Mouse (Mus musculus) naive thymus-derived CD4-positive, alpha-beta T cell, adult 5 months (primary cell): ENCODE data around the gene Prox2. TPM values are rescaled to one million over a fixed set of nuclear protein-coding genes. Genes with fewer than 3 reads are reported as not detected.

Experiments used
- polyA plus RNA-seq: library from polyadenylated mRNA; unstranded; fragments of 100-300 nt; shearing (Covaris generic); gene quantifications from one replicate; pipeline ENCODE4 v1.2.1, GENCODE M21; 2017

Gene Prox2
- 3.9 TPM for polyA plus RNA-seq

DNA sequence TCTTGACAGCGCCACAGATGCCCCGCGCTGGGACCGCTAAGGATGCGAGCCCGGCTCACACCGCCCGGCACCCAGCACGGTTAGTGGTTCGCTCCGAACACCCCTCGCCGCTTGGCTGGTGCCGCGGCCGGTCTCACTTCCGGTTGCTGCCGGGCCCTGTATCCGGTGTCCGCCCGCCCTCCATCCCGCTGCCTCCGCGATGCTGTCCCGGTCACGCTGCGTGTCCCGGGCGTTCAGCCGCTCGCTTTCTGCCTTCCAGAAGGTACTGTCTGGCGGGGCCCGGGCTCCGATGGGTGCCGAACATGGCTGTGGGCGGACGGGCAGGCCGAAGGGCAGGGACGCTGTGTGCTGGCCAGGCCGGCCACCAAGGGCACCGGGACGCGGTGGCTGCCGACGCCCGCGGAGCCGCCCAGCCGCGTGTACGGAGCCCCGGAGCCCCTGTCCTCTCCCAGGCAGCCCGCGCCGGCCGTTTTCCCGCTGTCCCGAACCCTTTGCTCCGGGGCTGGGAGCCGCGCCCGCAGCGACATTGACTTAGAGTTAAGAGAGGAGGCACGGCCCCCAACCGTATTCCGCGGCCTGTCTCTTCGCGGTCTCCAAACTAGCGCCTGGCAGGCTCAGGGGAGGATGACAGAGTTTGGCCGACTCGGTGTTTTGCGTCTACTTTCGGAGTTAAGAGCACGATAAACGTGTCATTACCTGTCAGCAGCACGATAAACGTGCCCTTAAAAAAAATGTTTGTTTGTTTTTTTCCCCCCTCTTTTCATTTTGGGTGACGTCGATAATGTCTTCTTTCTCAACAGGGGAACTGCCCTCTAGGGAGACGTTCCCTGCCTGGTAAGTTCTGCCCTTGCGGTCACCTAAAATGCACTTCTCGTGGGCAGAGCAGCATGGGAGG, at the start of gene Prox2, which contains the start of gene Dlst:
Prox2 (minus strand) TSS at position 62 of the 895 bp plus-strand sequence.
Dlst (plus strand) TSS at position 136 of the 895 bp plus-strand sequence.

DNA sequence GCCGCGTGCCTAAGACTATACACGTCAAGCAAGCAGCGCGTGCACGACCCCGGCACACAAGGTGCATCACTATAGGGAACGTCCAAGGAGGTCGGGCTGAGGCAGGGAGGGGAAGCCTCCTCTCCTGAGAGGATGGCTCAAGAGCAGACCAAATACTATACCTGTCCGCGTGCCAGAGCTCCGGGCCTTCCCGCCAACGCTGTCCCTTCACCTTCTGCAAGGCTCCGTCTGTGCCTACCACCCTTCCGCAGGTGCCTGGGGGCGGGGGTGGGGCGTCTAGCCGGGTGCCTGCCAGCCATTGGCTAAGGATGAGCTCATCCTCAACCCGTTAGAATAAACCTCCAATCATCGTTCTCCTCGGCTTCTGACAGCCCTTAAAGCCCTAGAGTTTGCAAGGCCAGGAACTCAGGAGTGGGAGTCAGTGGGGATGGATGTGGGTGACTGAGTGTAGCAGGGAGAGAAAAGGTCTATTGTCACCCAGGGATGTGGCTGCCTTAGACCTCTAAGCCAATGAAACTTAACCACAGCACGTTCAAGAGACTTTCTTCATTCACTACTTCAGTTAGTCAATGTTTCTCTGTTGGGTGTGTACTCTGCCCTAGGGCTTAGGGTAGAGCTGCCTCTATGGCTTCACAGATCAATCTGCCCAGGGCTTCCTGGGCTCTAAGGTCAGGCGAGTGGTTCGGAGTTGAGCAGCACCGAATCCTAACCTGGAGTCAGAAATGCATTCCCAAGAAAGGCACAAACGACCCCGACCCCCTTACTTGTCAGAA, 40.6 kb upstream of the Prox2 start, which contains the start of gene Rps6kl1:
Rps6kl1 (minus strand) TSS at position 263 of the 773 bp plus-strand sequence.

Other genes with a start within 250 kb of the Prox2 start
- gene Ltbp2, start 234.2 kb downstream of the Prox2 start, polyA plus RNA-seq: not detected
- gene Fcf1, start 139.9 kb downstream of the Prox2 start, polyA plus RNA-seq: 108 TPM
- 16.8 TPM for gene Arel1, start 139.9 kb downstream of the Prox2 start, polyA plus RNA-seq
- 36.4 TPM for gene Ylpm1, start 114.4 kb downstream of the Prox2 start, polyA plus RNA-seq
- 124 TPM for gene Dlst, start 74 bp upstream of the Prox2 start, polyA plus RNA-seq
- 2.2 TPM for gene Rps6kl1, start 40.5 kb upstream of the Prox2 start, polyA plus RNA-seq
- gene Pgf, start 67.0 kb upstream of the Prox2 start, polyA plus RNA-seq: not detected
- gene Eif2b2, start 108.7 kb upstream of the Prox2 start, polyA plus RNA-seq: 92.5 TPM
- 6.7 TPM for gene Mlh3, start 159.8 kb upstream of the Prox2 start, polyA plus RNA-seq
- gene Acyp1, start 177.7 kb upstream of the Prox2 start, polyA plus RNA-seq: 32.5 TPM
- 0.25 TPM for gene Zc2hc1c, start 177.8 kb upstream of the Prox2 start, polyA plus RNA-seq
- gene Nek9, start 228.6 kb upstream of the Prox2 start, polyA plus RNA-seq: 27.8 TPM